Mouse (Mus musculus): Measurements from ENCODE around the gene Bsx.

Gene Bsx

DNA sequence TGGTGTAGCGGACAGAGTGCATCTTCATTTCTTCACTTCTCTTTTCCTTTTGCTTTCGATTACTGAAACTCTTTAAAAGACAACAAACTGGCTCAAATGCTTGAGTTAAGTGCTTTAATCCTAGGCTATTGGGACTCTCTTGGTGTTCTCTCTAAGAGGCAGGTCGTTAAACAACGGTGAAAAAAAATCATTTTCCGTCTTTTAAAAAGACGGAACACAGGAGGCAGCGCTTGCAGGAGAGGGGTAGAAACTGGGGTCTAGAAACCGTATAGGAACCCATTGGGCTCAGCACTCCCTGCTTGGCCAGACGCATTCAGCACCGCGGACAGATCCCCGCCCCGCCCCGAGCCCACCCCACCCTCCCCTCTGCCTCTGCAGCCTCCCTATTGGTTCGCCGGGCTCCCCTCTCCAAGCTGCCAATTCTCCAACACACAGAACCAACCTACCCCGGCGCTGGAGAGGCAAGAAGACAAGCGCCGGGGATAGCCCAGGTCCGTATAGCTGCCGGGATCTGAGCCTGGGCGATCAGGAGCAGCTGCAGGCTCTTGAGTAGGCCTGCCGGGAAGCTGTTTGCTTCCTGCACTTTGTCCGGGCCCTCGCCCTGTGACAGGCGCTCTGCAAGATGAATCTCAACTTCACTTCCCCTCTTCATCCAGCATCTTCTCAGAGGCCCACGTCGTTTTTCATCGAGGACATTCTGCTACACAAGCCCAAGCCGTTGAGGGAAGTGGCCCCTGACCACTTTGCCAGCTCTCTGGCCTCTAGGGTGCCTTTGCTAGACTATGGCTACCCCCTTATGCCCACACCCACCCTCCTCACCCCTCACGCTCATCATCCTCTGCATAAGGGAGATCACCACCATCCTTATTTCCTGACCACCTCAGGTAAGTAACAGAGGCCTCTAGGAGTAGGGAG lies at the start of gene Bsx:
Bsx (plus strand) TSS at position 572 of the 915 bp plus-strand sequence.
- in situ Hi-C loops (cut with MboI): no loop called here

DNA sequence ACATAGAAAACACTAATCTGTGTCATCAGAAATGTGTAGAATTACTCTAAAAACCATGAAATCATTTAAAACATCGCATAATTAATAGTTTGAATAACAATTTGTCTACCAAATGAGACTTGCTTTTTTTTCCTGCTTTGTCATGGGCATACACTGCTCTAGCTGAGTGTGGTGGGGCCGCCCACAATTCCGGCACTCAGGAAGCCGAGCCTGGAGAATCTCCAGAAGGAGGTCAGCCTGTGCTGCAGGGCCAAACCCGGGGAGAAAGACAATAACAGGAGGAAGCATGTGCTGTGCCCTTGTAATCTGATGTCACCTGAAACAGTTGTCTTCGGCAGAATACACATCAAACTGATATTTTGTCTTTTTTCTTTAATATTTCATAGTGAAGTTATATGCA lies 48.3 kb upstream of the Bsx start:
- in situ Hi-C loops (cut with MboI): no loop called here

DNA sequence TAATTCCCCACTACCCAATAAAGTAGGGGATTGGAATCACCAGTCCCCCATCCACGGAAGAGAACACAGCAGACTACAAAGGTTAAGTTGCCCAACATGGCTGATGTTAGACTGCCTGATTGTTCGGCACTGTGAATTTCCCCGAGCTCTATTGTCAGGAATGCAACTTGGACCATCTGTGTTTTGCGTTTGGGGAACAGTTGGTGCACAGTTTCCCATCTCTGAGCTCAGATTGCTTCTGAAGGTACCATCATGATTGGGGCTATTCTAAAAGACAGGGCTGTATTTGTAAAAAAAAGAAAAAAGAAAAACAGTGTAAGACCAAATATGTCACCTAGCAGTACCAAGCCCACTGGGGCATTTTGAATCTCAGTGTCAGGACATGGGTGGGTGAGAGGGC lies 46.6 kb upstream of the Bsx start:
- in situ Hi-C loops (cut with MboI): no loop called here

DNA sequence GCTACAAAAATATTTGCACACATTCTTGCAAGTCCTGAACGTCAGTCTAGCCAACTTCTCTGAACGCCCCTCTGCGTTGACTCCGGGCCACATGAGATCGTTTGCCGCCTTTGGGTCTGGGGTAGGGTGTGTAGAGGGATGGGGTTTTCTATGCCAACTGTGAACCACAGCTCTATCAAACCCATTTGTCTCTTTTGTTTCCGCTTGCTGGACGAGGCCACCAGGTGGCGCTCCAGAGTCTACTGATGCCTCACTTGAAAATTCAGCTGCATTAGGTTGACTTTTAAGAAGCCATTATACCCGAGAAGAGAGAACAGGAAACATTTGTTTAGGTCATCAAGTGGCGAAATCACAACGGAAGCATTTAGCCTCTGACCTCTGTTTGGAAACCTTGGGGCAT lies 39.4 kb upstream of the Bsx start:
- in situ Hi-C loops (cut with MboI): no loop called here

DNA sequence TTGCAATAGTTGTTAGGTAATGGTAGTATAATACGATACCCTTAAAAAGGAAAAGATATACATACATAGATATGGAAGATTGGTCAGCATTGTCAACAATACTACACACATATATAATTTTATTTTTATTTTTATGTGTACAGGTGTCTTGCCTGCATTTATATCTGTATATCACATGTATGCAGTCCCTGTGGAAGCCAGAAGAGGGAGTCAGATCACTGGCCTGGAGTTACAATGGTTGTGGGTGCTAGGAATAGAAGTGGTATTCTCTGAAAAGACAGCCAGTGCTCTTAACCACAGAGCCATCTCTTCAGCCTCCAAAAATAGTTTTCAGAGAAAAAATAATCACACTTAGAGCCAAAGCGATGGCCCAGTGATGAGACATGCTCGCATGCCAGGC lies 37.2 kb upstream of the Bsx start:
- in situ Hi-C loops (cut with MboI): no loop called here

DNA sequence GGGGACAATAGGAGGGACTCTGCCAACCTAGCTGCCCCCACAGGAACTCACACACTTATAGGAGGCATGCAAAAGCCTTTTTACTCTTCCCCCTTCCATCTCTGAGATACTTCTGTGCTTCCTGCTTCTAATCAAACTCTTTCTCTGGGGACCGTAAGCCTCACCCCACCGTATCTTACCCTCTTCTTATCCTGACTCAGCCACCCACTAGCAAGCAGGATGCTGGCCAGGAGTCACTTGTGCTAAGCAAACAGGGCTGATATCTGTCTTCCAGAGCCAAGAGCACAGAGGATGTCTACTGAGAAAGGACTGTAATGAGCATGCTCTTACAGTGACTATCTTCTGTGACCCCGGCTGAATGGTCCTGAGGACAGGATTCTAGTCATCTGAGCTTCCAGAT lies 34.3 kb upstream of the Bsx start:
- in situ Hi-C loops (cut with MboI): no loop called here

- in situ Hi-C loops (cut with MboI): no loop called here
Observed at GRCm38 (mm10) chr9:40851515-40851914, 22.4 kb upstream of the Bsx start.

DNA sequence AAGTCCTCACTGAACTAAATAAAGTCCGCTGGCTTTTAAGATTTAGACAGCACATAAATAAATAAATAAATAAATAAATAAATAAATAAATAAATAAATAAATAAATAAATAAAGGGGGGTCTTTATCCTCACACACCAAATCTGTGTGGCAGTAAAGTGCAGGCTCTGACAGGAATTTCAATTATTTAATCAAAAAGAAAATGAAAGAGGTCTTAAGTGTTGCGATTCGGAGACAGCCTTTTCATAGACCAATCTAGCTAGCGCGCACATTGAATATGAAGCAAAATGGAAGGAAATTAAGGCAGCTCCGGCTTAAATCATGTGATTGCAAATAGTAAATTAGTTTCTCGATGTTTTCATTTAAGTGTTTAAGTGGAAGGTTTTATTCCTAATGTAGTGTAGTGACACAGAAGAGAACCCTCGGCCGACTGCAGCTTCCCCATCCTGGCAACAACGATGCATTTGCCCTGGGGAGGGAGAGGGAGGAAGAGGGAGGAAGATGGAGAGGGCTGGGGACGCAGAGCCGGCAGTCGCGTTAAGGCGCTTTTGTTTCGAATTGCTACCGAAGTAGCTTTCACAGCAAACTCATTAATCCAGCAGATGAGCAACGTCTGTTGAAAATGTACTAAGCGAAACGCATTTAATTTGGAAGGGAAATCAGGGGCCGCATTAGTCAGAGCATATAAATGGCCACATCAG lies 15.3 kb upstream of the Bsx start:
- in situ Hi-C loops (cut with MboI): no loop called here

DNA sequence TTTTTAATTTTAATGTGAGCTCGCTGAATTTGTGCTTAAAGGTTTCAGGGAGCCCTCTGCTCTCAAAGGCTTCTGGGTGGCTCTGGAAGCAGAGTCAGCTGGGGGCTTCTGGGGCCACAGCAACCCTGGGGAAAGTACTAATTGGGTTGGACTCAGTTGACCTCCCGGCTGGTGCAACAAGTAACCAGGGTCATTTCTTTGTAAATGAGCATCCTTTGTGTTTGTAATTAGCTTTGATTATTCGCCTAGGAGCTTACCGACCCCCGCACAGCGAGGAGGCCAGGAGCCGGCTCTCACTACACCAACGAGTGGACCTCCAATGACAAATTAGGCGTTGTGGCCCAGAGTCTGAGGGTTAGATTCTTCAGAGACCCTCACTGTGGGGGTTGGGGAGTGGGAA lies 14.7 kb upstream of the Bsx start:
- in situ Hi-C loops (cut with MboI): no loop called here

GRCm38 (mm10) chr9:40870331-40870730 lies 3.6 kb upstream of the Bsx start:
- in situ Hi-C loops (cut with MboI): no loop called here

DNA sequence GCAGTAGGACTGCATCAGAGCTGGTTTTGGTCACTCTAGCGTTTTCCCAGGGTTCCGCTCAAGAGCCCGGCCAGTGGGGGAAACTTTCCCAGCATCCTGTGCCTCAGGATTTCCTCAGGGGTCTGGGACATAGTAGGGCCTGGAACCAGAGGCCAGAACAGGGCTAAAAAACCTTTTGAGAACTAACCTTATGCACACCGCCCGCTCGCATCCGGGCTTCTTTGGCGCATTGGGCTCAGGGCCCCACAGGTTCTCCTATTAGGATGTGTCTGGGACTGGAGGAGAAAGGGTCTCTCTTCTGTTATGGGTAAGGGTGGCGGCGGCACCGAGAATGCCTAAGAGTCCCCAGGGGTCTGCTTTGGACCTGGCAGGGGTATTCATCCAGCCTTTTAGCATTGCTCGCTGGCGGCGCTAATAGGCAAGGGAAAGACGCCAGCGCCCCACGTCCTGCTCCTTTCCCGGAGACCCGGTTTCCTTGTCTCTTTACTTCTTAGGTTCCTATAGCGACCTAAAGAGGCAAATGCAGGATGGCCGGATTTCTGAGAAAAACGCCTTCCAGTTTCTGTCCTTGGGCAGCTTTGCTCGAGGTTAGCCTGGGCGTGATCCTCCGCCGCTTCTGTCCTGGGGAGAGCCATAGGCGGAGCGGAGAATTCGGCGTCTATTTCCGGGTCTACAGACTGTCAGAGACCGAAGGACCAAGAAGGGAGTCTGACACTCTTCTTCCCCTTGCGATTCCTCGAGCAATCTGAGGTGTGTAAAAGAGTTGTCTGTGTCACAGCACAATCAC lies 2.4 kb upstream of the Bsx start:
- in situ Hi-C loops (cut with MboI): no loop called here

DNA sequence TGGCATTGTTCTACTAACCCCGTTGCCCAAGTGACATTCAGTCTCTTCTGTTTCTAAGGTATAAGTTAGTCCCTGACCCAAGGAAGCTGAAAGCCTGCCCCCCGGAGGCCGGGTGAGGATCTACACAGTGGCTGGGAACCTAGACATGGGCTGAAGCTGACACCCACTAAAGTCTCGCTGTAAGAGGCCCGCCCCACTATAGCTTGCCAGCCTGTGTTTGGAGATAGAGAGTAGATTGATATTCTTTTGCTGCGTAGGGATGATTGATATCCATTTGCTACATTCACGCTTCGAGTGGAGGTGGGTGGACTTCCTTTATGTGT lies 1.8 kb upstream of the Bsx start:
- in situ Hi-C loops (cut with MboI): no loop called here

DNA sequence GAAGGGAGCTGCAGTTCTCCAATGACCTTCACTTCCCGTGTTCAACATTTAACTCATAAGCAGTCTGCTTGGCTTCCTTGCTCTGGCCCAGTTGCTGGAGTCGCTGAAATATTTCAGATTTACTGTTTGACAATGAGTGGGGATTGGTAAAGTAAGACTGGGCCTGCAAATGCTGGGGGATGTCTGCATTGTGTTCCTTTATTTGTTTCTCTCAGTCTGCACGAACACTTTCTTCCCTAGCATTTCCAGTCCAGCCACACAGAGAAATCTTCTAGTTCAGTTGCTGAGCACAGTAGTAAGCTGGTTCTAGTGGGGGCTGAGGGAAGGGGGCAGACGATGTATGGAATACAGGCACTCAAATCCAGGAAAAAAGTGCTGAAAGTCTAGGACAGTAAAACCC lies 1.0 kb downstream of the Bsx start:
- in situ Hi-C loops (cut with MboI): no loop called here

DNA sequence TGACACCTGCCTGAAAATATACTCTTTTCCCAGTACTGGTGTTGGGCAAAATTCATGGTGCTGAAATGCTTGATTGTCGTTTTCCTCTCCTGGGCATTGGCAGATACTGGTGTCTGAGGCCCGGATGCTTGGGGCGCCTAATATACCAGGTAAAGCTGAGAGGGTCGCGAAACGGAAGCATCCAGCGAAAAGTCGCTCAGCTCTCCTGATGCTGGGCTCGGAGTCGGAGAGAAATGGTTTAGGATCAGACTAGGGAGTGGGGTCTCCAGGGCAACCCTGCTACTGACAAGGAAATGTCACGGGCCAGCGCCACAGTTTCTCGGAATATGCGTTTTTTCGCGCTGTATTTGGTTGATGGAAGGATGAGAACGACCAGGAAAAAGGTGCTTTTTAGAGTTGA lies 1.5 kb downstream of the Bsx start:
- in situ Hi-C loops (cut with MboI): no loop called here

DNA sequence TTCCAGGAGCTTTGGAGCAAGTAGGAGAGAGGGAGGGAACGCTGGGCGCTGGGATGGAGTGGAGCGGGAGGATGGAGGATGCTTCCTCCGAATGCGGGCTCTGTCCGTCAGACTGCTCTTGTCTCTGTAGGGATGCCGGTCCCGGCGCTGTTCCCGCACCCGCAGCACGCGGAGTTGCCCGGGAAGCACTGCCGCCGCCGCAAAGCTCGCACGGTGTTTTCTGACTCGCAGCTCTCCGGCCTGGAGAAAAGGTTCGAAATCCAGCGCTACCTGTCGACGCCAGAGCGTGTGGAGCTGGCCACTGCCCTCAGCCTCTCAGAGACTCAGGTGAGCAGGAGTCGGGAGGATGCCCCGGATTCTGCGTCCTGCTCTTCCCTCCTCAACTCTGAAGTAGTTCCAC lies 2.2 kb downstream of the Bsx start:
- in situ Hi-C loops (cut with MboI): no loop called here

DNA sequence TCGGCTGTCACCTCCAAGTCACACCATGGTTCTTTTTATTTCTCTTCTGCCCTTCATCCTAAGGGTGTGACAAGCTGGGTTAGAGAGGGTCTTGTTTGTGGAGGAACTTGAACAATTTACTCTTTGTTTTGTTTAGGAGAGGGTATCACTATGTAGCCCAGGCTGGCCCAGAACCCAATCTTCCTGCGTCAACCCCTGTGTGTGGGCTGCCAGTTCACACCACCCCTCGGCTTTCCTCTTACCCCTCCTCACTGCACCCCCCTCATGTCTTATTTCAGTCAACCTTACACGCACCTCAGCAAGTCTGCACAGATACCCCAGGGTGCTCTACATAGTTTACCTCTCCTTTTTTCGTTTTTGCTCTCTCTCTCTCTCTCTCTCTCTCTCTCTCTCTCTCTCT lies 2.8 kb downstream of the Bsx start:
- in situ Hi-C loops (cut with MboI): no loop called here

GRCm38 (mm10) chr9:40877146-40877880 lies 3.4 kb downstream of the Bsx start:
- in situ Hi-C loops (cut with MboI): no loop called here

- in situ Hi-C loops (cut with MboI): no loop called here
Observed at GRCm38 (mm10) chr9:40877881-40878235, 3.9 kb downstream of the Bsx start.

DNA sequence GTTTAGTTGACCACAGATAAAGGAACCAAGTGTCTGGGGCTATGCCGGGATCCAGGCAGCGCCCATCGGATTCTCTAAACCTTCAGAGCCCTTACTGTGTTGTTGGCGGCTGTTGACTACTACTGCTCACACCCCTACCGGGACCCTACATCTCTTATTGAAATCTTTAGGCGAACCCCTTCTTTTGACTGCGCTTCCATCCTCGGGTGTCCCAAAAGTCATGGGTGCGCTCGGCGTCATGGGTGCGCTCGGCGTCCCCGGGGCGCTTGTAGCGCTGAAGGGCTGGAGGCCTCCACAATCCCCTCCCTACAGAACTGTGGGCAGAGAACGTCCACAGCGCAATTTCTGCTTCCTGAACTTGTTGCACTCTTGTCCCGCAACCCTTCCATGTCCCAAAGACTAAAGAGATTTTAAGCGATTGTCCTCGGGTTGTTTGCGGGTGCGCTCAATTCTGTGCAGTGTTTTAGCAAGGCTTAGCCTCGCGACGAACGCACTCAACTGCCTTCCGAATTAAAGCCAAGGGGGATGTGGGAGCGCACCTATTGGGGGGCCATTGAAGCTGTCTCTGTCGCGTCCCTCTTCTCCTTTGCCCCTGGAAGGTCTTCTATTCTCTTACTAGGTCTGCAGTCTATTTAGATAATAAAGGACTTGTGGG lies 4.5 kb downstream of the Bsx start:
- in situ Hi-C loops (cut with MboI): no loop called here

- in situ Hi-C loops (cut with MboI): no loop called here
Observed at GRCm38 (mm10) chr9:40878998-40879397, 5.1 kb downstream of the Bsx start.

DNA sequence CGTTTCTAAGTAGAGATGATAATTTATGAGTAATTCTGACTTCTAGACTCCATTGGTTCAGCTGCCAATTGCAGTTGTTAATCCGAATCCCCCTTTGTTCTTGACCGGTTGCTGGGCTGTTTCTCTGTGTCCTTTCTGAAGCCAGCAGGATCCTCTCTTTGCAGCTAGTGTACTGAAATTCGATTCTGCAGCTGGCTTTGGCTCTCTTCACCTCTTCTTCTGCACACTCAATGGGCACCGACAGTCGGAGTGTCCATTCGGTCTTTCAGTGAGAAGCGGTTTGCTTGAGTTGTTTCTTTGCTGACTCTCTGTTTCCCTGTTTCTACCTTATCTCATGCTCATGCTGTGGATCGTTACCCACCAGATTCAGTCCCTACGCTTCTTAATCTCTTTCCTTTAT lies 11.7 kb downstream of the Bsx start:
- in situ Hi-C loops (cut with MboI): no loop called here

- in situ Hi-C loops (cut with MboI): no loop called here
Observed at GRCm38 (mm10) chr9:40889389-40889788, 15.5 kb downstream of the Bsx start.

Data from mature B cell (primary cell).